Mouse (Mus musculus) embryonic facial prominence, embryonic 14.5 days (tissue): ENCODE measurements around the gene Olfr646. TPM values are rescaled to one million over a fixed set of nuclear protein-coding genes. Genes with fewer than 3 reads are reported as not detected.

Experiments used
- ATAC-seq: fragments of 200-750 bp; cut with Nextera tagmentation; 2 replicates; pipeline ENCODE4 v1.8.0; 2017; ENCODE audit warnings: low read depth, moderate number of reproducible peaks, moderate TSS enrichment
- DNase-seq: peaks from one replicate; pipeline ENCODE4 v3.0.0-alpha.2; 2015; ENCODE audit warnings: low spot score
- H3K27ac ChIP-seq: fragments of 300-500 bp; sonication (generic); replicated peaks from 2 replicates; pipeline ENCODE4 v1.5.1; 2014; ENCODE audit warnings: low read depth, mild to moderate bottlenecking, low read length, moderate library complexity
- H3K27me3 ChIP-seq: fragments of 300-500 bp; sonication (generic); replicated peaks from 2 replicates; pipeline ENCODE4 v1.6.1; 2014; ENCODE audit warnings: low read length; ENCODE audit not compliant: control insufficient read depth, insufficient read depth
- H3K36me3 ChIP-seq: fragments of 300-500 bp; sonication (generic); 2 replicates; pipeline ENCODE4 v1.6.1; 2014; ENCODE audit warnings: low read length, mixed read lengths; ENCODE audit not compliant: control insufficient read depth, insufficient read depth
- H3K4me1 ChIP-seq: fragments of 300-500 bp; sonication (generic); 2 replicates; pipeline ENCODE4 v1.6.1; 2014; ENCODE audit warnings: antibody characterized with exemption, low read length; ENCODE audit not compliant: control insufficient read depth, insufficient read depth
- H3K4me2 ChIP-seq: fragments of 300-500 bp; sonication (generic); 2 replicates; pipeline ENCODE4 v1.6.1; 2014; ENCODE audit warnings: low read depth, mild to moderate bottlenecking, low read length, moderate library complexity, mixed read lengths
- H3K4me3 ChIP-seq: fragments of 300-500 bp; sonication (generic); 2 replicates; pipeline ENCODE4 v1.5.1; 2014; ENCODE audit warnings: low read depth, mild to moderate bottlenecking, low read length
- H3K9ac ChIP-seq: fragments of 300-500 bp; sonication (generic); 2 replicates; pipeline ENCODE4 v1.6.1; 2014; ENCODE audit warnings: low read depth, mild to moderate bottlenecking, low read length, moderate library complexity, mixed read lengths
- H3K9me3 ChIP-seq: fragments of 300-500 bp; sonication (generic); 2 replicates; pipeline ENCODE4 v1.6.1; 2016; ENCODE audit warnings: low read length; ENCODE audit not compliant: control insufficient read depth
- WGBS: fragments of 180-500 bp; shearing (Covaris S2); extraction: QIAGEN DNeasy Blood & Tissue Kit; methylation state at CpG from one replicate; pipeline ENCODE4 v1.1.7; 2014; 5-methylcytosine and 5-hydroxymethylcytosine counted together
- polyA plus RNA-seq: library from polyadenylated mRNA; unstranded; fragments of >200 nt; fragmentation: Nextera tagmentation; extraction: Ambion mirVana; gene quantifications from 2 replicates; pipeline ENCODE4 v1.2.1, GENCODE M21; 2014

Gene Olfr646
- polyA plus RNA-seq, result not detected in 2 replicates

GRCm38 (mm10) chr7:104104757-104104972, at the start of gene Olfr646:
TSS of gene Olfr646 (plus strand) at chr7:104104873.
- Histone ChIP-seq H3K36me3 (no peaks in the 10 kb centered on the region), H3K27ac (no peak within 1 kb of the TSS), H3K9ac (no peak within 1 kb of the TSS), H3K27me3 (no peaks in the 10 kb centered on the region), H3K4me1 (no peaks in the 10 kb centered on the region), H3K4me2 (no peak within 1 kb of the TSS), H3K4me3 (no peak within 1 kb of the TSS), H3K9me3 (no peaks in the 10 kb centered on the region)
- DNase-seq (no peak), ATAC-seq (no peak)

GRCm38 (mm10) chr7:104059215-104059614, 45.5 kb upstream of the Olfr646 start:
- 88% methylated on average over 1 of the region's 1 CpGs for WGBS
- no peak overlapping the region for H3K9ac ChIP-seq
- H3K4me2 ChIP-seq, result no peak overlapping the region
- no peaks in the 10 kb centered on the region for H3K36me3 ChIP-seq
- no peak for DNase-seq
- ATAC-seq, result no peak
- H3K9me3 ChIP-seq, result no peaks in the 10 kb centered on the region
- H3K27ac ChIP-seq, result no peak overlapping the region
- no peak overlapping the region for H3K4me3 ChIP-seq
- H3K27me3 ChIP-seq, result no peaks in the 10 kb centered on the region
- H3K4me1 ChIP-seq, result no peaks in the 10 kb centered on the region

- Histone ChIP-seq H3K9me3 (no peaks in the 10 kb centered on the region), H3K4me1 (no peaks in the 10 kb centered on the region), H3K4me3 (no peak within 1 kb of the TSS), H3K36me3 (no peaks in the 10 kb centered on the region), H3K4me2 (no peak within 1 kb of the TSS), H3K9ac (no peak within 1 kb of the TSS), H3K27me3 (no peaks in the 10 kb centered on the region), H3K27ac (no peak within 1 kb of the TSS)
- DNase-seq (no peak), ATAC-seq (no peak)
- 56% methylated on average over 2 of the region's 2 CpGs for WGBS
Observed at GRCm38 (mm10) chr7:104061345-104061744, 43.3 kb upstream of the Olfr646 start, which contains the start of gene 4930516K23Rik. TSS of gene 4930516K23Rik (minus strand) at chr7:104061445.

DNA sequence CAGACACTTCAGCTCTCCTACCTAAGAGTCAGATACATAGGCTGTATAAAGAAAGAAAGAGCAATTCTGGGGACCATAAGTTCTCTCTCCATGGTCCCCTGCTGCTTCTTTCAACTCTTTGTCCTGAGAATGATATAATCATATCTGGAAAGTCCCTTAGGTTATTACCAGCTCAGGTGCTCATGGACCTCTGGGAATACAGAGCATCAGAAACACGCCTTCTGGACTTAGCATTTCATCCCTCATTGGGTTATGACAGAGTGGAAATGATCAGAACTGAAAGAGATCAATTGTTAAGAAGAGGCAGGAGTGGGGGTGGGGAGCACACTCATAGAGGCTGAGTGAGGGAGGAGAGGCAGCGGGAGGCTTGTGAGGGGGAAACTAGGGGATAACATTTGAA, 32.9 kb upstream of the Olfr646 start, which contains the start of gene Olfr644:
TSS of gene Olfr644 (minus strand) at position 101 of the 400 bp plus-strand sequence.
- Histone ChIP-seq H3K27me3 (no peaks in the 10 kb centered on the region), H3K9me3 (peaks cover 6% of the 10 kb centered on the region; the same call in 1 of the 2 replicates), H3K36me3 (no peaks in the 10 kb centered on the region), H3K4me2 (no peak within 1 kb of the TSS), H3K27ac (no peak within 1 kb of the TSS), H3K9ac (no peak within 1 kb of the TSS), H3K4me3 (no peak within 1 kb of the TSS), H3K4me1 (no peaks in the 10 kb centered on the region)
- ATAC-seq, result no peak
- WGBS, result 65% methylated on average over 2 of the region's 2 CpGs
- no peak for DNase-seq

GRCm38 (mm10) chr7:104085365-104085764, 19.3 kb upstream of the Olfr646 start, which contains the start of gene Olfr645:
TSS of gene Olfr645 (minus strand) at chr7:104085465.
- WGBS, result 51% methylated on average over 1 of the region's 1 CpGs
- Histone ChIP-seq H3K27me3 (no peaks in the 10 kb centered on the region), H3K36me3 (no peaks in the 10 kb centered on the region), H3K9ac (no peak within 1 kb of the TSS), H3K4me2 (no peak within 1 kb of the TSS), H3K9me3 (no peaks in the 10 kb centered on the region), H3K4me3 (no peak within 1 kb of the TSS), H3K4me1 (no peaks in the 10 kb centered on the region), H3K27ac (no peak within 1 kb of the TSS)
- ATAC-seq (no peak), DNase-seq (no peak)

- Histone ChIP-seq H3K9me3 (no peaks in the 10 kb centered on the region), H3K9ac (no peak overlapping the region), H3K4me3 (no peak overlapping the region), H3K27ac (no peak overlapping the region), H3K4me2 (no peak overlapping the region), H3K27me3 (no peaks in the 10 kb centered on the region), H3K4me1 (no peaks in the 10 kb centered on the region), H3K36me3 (no peaks in the 10 kb centered on the region)
- ATAC-seq (no peak), DNase-seq (no peak)
- 75% methylated on average over 4 of the region's 4 CpGs for WGBS
Observed at GRCm38 (mm10) chr7:104103913-104104756, 538 bp upstream of the Olfr646 start.

DNA sequence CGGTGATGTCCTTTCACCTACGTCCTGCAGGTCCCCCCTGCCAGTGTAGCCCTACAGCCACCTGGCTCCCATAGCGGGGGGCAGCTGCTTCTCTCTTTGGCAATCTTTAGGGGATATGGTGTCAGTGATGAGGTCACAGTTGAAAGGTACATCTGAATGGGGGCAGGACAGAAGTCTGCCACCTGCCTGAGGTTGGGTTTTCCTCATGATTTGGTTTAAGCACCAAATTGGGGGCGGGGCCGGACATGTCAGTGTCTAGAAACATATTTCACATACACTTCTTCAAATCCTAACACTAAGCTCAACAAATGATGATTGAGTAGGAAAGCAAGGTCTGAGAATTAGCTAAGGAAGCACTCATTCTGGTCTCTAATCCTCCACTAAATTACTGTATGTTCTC, 25.1 kb downstream of the Olfr646 start, which contains the start of gene Ubqln5:
TSS of gene Ubqln5 (minus strand) at position 101 of the 400 bp plus-strand sequence.
- DNase-seq (no peak), ATAC-seq (no peak)
- H3K9ac ChIP-seq, result no peak within 1 kb of the TSS
- no peaks in the 10 kb centered on the region for H3K27me3 ChIP-seq
- no peak within 1 kb of the TSS for H3K27ac ChIP-seq
- no peaks in the 10 kb centered on the region for H3K4me1 ChIP-seq
- H3K36me3 ChIP-seq, result no peaks in the 10 kb centered on the region
- H3K9me3 ChIP-seq, result no peaks in the 10 kb centered on the region
- no peak within 1 kb of the TSS for H3K4me2 ChIP-seq
- WGBS, result 91% methylated on average over 5 of the region's 5 CpGs
- no peak within 1 kb of the TSS for H3K4me3 ChIP-seq

- WGBS, result 87% methylated on average over 5 of the region's 5 CpGs
- no peak within 1 kb of the TSS for H3K4me2 ChIP-seq
- no peak for ATAC-seq
- H3K36me3 ChIP-seq, result no peaks in the 10 kb centered on the region
- no peaks in the 10 kb centered on the region for H3K9me3 ChIP-seq
- no peak within 1 kb of the TSS for H3K4me3 ChIP-seq
- no peak within 1 kb of the TSS for H3K27ac ChIP-seq
- H3K27me3 ChIP-seq, result no peaks in the 10 kb centered on the region
- no peaks in the 10 kb centered on the region for H3K4me1 ChIP-seq
- no peak for DNase-seq
- H3K9ac ChIP-seq, result no peak within 1 kb of the TSS
Observed at GRCm38 (mm10) chr7:104137305-104137704, 32.6 kb downstream of the Olfr646 start, which contains the start of gene Olfr643. TSS of gene Olfr643 (minus strand) at chr7:104137405.

DNA sequence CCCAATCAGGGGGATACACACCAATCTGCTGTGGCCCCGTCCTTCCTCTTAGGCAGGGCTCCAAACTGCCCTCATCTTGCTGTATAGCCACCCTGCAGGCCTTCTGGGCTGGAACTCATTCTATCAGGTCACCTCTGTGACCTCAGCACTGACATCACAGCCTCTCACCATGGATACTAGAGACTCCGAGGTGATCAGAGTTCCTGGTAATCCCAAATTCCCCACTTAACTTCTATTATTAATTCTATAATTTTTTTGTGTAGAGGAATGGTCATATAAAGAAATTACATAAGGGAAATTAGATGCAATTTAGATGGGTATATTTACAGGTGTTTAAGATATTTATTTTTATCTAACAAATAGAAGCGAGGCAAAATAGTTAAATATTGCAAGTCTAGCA, 38.5 kb downstream of the Olfr646 start, which contains the start of gene Ubqln3:
TSS of gene Ubqln3 (minus strand) at position 101 of the 400 bp plus-strand sequence.
- H3K4me1 ChIP-seq, result no peaks in the 10 kb centered on the region
- ATAC-seq (no peak), DNase-seq (no peak)
- no peaks in the 10 kb centered on the region for H3K36me3 ChIP-seq
- H3K4me2 ChIP-seq, result no peak within 1 kb of the TSS
- no peaks in the 10 kb centered on the region for H3K27me3 ChIP-seq
- 69% methylated on average over 3 of the region's 3 CpGs for WGBS
- no peaks in the 10 kb centered on the region for H3K9me3 ChIP-seq
- H3K4me3 ChIP-seq, result no peak within 1 kb of the TSS
- H3K27ac ChIP-seq, result no peak within 1 kb of the TSS
- no peak within 1 kb of the TSS for H3K9ac ChIP-seq
